Mouse (Mus musculus): Measurements from ENCODE around the gene March9. TPM values are rescaled to one million over a fixed set of nuclear protein-coding genes. Genes with fewer than 3 reads are reported as not detected.

March9 gene
- polyA plus RNA-seq (2017; shearing (Covaris generic)) = 1 to 10 TPM in 1 of 2 experiments, under 1 TPM in 1; 0.65 to 1.0 TPM

DNA sequence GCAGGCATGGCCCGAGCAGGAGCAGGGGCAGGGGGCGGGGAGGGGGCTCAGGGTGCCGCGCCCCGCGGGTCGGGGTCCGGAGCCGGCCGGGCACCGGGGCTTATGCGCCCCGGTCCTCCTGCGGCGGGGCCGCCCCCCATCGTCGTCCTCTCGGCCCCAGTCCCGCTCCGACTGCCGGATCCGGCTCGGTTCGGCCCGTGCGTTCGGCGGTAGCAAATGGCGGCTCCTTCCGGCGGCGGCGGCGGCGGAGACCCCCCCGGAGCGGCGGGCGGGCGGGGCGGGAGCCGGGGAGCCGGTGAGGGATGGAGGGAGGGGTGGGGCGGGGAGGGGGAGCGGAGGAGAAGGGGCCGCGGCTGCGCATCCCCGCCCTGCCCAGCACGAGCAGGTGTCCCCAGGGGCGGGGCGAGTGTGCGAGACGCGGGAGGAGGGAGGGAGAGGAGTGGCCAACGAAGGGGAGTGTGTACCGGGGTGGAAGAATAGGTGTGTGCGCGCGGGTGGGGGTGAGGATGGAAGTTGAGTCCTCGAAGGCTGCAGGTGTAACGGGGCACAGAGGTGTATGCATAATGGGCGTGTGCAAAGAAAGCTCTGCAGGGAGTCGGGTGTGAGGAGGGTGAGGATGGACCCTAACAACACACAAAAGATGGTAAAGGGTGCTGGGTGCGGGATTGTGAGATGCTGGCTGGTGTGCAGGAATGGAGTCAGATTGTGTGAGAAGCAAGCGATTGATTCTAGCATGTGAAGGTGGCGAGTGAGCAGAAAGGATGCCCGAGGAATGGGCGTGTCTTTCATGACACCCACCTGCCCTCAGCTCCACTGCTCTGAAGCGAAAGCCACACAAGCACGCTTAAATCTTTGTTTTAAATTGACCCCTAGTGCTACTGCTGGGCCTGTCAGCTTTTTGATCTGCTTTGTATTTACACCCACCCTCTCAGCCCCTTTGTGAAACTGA lies at the start of gene March9:
TSS of gene March9 (minus strand) at position 217 of the 949 bp plus-strand sequence.
- ATAC-seq = peak; percentile 46

DNA sequence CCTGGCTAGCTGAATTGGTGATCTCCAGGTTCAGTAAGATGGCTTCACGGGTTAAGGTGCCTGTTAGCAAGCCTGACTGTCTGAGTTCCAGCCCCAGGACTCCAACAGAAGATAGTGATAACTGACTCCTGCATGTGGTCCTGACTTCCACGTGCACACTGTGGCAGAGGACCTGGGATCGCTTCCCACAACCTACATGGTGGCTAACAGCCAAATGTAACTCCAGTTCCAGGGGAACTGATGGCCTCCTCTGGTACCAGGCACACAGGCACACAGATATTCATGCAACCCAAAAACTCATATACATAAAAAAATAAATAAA lies 48.2 kb upstream of the March9 start:
- ATAC-seq = no peak

DNA sequence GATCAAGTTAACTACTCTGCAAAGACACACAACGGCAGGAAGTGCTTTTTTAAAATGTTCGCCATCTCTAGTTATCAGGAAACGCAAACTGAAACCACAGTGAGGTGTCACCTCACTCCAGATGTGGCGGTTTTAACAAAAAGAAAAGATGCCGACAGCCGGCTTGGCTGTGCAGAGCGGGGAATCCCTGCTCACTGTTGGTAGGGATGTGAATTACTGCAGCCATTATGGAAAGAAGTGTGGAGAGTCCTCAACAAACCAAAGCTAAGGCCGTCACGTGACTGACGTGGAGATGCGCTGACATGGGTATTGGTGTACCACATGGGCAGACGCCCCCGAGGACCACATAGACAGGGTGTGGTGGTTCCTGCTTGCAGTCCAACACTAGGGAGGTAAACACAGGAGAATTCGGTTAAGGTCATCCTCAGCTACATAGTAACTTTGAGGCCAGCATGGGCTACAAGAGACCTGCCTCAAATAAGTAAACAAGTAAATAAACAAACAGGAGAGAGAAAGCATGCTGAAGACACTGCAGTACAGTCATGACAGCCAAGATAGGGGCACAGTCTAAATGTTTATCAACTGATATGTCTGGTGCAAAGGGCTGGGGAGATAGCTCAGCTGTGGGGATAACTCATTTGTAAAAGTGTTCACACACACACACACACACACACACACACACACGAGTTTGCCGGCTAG lies 47.7 kb upstream of the March9 start:
- ATAC-seq = peak; percentile 84

DNA sequence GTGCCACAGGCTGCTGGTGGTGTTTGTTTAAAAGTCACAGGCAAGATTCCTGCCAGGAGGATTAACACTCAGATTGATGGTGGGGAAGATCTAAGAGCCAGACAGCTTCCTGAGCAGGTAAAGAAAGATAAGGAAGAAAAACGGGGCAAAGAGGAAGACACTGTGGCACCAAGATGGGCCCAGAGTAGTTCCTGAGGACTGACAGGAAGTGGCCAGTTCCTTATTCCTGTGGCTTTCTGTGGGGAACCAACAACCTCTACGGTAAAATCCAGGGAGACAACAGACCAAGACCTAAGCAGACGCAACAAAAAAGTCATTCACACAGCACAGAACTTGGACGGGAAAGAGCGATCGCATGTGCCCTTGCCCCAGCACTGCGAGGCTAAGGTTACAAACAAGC lies 43.6 kb upstream of the March9 start:
- ATAC-seq = no peak

DNA sequence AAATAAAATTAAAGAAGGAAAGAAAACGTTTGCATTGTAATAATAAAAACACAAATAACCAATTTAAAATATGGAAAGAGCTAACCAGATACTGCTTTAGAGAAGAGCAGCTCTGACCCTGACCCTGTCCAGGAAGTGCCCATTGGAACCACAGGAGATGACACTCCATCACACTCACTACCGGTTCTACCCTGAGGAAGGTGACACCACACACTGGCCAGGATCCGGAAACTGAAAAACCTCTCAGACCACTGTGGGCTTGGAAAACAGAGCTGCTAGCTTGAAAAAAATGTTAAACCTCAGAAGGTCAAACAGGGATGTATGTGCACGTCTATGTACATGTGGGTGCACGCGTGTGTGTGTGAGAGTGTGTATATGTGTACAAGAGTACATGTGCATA lies 41.2 kb upstream of the March9 start:
- no peak for ATAC-seq

DNA sequence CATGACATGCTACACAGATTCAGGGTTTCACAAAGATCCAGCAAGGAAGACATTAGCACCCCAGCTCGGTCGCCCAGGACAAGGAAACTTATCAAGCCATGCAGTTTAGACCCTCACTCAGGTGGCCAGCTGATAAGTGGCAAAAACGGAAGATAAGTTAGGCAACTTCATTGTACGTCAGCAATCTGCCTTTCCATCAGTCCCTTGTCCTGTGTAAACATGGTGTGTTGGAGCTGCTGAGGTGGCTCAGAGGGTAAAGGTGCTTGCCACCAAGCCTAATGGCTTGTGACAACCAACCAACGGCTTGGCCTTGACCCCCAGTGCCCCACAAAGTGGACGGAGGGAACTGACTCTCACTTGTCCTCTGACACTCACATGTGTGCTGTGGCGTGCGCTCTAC lies 40.4 kb upstream of the March9 start:
- ATAC-seq = no peak

DNA sequence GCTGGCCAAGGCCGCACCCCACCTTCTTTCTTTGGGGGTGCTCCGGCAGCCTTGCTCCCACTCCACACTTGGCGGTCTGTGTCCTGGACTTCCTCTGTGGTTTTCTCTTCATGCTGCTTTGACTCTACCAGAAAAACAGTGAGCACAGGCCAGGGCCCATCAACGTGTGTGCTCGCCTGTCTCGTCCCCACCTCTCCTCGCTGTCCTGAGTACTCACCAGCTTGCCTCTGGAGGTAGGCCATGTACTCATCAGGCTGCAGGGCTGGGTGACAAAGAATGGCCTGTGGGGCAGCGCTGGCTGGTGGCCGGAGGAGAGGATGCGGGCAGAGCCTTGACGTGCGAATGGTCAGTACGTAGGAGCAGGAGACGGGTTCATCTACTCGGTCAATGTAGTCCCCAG lies 39.9 kb upstream of the March9 start:
- ATAC-seq = no peak

DNA sequence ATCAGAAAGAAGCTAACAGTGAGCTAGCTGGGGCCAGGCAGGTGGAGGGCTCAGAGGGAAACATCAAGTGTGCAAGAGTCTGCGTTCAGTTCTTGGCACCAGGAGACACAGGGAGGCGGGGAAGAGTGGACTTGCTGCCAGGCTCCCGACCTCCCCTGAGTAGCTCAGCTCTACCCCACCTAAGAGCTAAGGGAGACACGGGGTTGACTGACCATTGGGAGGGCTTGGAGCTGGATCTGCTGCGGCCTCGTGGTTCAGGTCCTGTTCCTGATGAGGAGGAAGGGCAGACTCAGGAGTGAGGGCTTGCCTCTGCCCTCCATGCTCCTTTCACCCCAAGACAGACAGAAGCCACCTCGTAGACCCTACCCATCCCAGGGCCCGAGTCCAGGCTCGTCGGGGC lies 39.2 kb upstream of the March9 start:
- ATAC-seq = no peak

DNA sequence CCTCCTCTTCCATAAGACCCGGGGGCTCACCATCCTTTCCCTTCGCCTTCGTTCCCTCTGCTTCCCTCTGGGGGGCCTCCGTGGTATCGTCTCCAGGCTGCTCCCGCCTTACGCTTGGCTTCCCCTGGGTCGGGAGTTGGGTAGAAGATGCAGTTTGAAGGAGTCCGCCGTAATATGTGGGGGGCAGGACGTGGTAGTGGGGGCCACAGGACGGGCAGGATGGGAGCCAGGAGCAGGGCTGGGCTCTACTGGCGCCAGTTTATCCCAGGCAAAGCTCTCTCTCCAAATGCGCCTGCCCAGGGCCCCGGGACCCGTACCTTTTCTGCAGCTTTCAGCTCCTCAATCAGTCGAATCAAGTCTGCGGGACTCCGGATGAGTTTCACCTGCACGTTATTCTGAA lies 38.5 kb upstream of the March9 start:
- ATAC-seq = no peak

DNA sequence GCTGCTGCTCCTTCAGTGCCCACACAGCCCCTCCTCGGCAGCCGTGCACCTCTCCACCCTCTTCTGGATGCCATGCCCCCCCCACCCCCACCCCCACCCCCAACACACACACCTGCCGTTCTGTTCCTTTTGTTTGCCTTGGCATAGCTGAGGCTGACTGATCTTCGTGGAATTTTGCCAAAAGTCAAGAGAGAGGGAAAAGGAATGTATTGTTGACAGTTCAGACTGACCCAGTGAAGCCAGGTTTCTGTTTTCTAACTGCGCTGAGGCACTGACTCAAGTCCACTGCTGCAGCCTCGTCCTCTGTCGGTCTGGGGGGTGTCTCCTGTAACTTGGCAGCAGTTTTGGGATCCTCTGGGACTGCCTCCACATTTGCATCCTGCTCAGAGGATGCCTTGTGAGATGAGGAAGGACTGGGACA lies 34.4 kb upstream of the March9 start:
- no peak for ATAC-seq

DNA sequence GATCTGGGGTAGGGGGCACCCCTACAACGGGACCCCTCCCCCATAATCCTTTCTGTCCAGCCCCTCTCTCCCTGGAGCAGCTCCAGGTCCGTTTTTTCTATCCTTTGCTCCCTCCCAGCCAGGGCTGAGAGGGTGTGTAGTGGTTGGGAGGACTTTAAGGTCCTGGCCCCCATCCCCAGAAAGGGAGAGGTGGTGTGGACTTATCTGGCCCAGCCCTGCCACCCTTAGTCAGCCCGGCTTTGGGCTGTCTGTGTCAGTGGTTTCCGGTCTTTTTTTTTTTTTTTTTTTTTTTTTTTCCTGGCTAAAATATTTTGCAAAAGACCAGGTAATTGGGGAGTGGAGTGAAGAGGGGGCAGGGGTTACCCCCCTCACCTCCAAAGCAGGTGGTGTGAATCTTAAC lies 32.8 kb upstream of the March9 start:
- ATAC-seq = no peak

DNA sequence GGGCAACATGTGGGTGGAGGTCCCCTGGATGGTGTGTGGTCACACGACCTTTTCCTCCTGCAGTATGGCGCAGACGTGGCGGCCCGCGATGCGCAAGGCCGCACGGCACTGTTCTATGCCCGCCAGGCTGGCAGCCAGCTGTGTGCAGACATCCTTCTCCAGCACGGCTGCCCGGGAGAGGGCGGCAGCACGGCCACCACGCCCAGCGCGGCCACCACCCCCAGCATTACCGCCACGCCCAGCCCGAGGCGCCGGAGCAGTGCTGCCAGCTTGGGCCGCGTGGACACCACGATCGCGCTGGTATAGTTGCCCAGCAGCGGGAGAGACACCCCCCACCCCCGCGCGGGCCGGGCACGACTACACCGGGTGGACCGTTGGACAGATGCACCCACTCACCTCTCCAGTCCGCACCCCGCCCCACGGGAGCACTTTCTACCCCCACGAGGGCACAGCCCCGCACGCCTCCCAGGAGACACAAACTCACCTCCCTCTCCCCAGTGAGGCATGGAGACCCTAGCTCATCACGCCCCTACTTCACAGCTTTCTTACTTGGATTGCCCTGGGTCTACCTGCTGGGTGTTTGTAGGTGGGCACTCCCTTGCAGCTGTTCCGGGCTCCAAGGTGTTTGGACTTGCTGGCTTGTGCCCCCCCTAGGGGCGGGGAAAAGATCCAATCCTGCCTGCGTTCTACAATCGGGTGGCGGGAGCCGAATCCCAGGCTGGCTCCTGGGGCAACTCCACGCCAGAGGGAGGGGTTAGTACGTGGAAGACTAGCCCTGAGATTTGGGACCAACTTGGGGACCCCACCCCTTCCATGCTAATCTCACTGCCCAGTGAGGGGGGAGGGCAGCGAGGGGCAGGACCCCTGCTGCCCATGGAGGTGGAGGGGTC lies 31.8 kb upstream of the March9 start:
- ATAC-seq = no peak

DNA sequence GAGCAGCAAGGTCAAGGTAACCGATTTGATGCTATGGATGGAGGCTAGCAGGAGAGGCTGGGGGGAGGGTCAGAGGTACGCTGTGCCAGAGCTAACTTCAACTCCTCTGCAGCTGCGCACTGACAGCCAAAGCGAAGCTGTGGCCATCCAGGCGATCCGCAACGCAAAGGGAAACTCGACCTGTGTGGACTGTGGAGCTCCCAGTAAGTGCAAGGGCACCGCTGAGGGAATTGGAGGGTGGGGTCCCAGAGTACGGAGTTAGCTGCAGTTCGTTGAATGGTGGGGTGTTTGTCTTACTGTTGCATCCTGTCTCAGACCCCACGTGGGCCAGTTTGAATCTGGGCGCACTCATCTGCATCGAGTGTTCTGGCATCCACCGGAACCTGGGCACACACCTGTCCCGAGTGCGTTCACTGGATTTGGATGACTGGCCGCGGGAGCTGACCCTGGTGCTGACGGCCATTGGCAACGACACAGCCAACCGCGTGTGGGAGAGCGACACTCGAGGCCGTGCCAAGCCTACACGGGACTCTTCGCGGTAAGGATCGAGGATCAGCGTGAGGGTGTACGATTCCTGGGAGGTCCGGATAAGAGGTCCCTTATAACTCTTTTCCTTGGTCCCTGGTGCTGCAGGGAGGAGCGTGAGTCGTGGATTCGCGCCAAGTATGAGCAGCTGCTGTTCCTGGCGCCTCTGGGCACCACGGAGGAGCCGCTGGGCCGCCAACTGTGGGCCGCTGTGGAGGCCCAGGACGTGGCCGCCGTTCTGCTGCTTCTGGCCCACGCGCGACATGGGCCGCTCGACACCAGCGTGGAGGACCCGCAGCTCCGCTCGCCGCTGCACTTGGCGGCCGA lies 30.8 kb upstream of the March9 start:
- ATAC-seq = no peak

DNA sequence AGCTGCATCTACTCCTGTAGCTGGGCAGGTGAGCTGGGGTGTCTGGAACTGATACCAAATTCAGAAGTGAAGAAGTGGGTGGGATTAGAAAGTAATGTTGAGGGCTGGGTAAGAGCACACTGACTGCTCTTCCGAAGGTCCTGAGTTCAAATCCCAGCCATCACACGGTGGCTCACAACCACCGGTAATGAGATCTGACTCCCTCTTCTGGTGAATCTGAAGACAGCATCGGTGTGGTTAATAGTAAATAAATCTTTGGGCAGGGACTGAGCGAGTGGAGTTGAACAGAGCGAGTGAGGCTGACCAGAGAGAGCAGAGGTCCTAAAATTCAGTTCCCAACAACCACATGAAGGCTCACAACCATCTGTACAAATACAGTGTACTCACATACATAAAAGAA lies 25.6 kb upstream of the March9 start:
- ATAC-seq = peak; percentile 16

DNA sequence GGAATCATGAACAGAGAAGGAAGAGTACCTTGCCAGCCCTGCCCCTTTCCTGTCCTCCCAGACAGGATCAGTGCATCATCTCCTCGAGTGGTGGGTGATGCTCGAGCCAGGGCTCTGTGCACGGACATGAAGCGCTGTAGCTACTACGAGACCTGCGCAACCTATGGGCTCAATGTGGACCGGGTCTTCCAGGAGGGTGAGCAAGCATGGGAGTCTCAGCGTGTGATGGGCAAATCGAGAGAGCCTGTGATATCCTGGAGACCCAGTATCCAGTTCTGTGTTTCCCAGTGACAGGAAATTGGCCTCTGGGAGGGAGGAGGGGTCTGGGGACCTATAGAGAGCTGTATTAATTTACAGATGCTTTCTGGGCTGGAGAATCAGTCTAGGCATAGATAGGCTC lies 25.1 kb upstream of the March9 start:
- ATAC-seq = no peak

DNA sequence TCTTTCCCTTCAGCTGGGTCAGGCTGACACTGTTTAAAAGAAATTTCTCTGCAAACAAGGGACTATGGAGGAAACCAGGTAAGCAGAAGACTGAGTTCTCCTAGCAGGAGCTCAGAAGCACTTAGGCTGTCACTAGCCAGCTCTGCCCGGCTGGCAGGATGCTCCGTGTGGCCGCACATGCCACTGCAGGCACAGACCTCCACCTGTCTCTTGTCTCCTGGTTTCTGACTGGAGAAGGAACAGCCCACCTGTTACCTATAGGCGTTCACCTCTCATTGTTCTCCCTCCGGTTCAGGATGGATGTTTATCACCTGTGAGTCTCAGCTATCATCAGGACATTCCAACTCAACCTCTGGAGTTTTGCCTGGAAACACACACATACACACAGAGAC lies 23.9 kb upstream of the March9 start:
- no peak for ATAC-seq

DNA sequence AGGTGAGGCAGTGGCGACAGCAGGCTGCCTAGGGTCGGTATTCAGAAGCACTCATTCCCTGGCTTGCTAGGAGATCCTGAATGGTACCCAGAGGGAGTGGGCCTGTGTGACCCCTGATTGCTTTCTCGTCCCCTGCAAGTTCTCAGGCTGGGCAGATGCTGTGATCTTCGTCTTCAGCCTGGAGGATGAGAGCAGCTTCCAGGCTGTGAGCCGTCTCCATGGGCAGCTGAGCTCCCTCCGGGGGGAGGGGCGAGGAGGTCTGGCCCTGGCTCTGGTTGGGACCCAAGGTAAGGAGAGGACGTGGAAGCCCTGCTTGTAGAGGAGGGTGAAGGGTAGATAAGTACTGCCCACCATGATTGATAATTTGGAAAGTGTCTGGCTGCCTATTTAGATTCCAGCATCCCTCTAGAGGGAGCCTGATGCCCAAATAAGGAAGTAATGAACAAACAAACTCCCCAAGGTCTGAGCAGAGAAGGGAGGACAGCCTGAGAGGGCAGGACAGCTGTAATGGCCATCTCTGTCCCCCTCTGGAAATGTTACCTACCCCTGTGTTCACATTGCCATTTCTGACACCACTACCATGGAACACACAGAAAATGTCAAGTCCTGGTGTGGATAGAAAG lies 23.4 kb upstream of the March9 start:
- no peak for ATAC-seq

DNA sequence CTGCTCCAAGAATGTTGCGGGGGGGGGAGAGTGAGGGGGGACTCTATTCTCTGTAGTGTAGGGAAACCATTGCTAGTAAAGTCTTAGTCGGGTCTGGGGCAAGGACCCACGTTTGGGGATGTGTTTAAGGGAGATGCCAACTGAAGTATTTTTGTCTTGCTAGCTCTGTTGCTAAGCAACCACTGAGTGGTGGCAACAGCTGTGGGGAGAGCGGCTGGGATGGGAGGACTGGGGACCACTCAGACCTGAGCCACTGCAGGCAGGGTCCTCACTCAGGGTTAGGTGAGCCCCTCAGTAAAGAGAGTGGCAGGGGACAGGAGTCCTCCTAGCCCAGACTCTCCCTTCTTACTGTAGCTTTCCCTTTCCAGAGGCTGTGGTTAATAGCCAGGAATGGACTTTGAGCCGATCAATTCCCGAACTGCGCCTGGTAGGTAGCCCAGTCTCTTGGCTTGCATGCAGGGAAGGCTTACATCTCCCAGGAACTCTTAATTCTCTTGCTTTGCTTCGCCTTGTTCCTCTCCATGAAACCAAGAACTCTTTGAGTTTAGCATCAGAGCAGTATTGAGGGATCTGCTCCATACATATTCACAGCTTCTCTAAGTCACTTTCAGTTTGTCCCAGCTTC lies 22.1 kb upstream of the March9 start:
- no peak for ATAC-seq

DNA sequence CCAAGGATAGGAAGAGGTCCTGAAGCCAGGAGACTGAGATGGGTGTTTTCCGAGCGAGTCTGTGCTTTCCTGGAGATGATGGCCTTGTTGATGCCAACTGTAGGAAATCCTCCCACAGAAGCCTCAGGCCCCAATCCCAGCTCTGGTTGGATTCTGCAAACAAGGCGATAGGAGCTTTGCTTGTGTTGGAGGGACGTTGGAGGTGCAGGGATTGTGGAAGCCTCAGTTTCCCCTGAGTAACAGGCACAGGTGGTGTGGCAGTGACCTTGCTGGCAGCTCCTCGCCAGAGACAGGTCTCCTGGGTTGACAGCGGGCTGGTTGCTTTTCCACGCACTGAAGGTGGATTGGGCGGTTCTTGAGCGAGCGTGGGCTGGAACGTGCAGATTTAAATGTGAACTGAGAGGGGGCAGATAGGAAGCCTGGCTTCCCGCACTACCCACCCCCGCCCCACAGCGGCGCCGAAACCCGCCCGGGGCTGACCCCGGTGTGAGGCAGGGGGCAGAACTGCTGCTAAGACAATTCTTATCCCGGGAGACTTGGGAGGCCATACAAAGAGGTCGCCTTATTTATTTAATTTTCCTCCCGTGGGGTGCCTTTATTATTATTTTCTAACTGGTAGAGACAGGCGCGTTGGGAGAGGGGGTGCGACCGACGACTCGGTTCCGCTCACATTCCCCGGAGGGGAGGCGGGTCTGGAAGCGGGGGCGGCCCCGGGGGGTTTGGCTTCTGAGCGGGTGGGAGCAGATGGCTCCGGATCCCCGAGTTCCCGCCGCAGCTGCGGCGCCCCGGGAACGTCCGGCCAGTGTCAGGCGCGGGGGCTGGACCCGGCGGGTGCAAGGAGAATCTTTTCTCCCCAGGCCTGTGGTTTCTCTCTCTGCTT lies 21.2 kb upstream of the March9 start:
- ATAC-seq = no peak
